Mouse (Mus musculus): ENCODE measurements around the gene Gtse1.

Gene Gtse1

GRCm38 (mm10) chr15:85867696-85868095 lies 8.2 kb downstream of the Gtse1 start:
- in situ Hi-C loops (cut with MboI, MseI), result loop anchor here in 1 of 2 experiments (25.0 kb wide), 1 partner anchor 255 kb away; no protein-coding TSS in a partner anchor

- in situ Hi-C loops (cut with MboI, MseI), result no loop called here
Measured at GRCm38 (mm10) chr15:85877336-85877735, 17.8 kb downstream of the Gtse1 start.

- in situ Hi-C loops (cut with MboI, MseI), result no loop called here
Measured at GRCm38 (mm10) chr15:85878848-85879497, 19.4 kb downstream of the Gtse1 start, which contains the start of gene Trmu. Gene Trmu (plus strand): TSS chr15:85879312.

- in situ Hi-C loops (cut with MboI, MseI), result no loop called here
Measured at GRCm38 (mm10) chr15:85879498-85879895, 20.0 kb downstream of the Gtse1 start.

- in situ Hi-C loops (cut with MboI, MseI), result no loop called here
Measured at GRCm38 (mm10) chr15:85885606-85886005, 26.1 kb downstream of the Gtse1 start.

- in situ Hi-C loops (cut with MboI, MseI), result no loop called here
Measured at GRCm38 (mm10) chr15:85889235-85889634, 29.7 kb downstream of the Gtse1 start.

GRCm38 (mm10) chr15:85891971-85892370 lies 32.4 kb downstream of the Gtse1 start:
- in situ Hi-C loops (cut with MboI, MseI), result no loop called here

GRCm38 (mm10) chr15:85892498-85893118 lies 33.1 kb downstream of the Gtse1 start:
- in situ Hi-C loops (cut with MboI, MseI), result no loop called here

- in situ Hi-C loops (cut with MboI, MseI), result no loop called here
Measured at GRCm38 (mm10) chr15:85893871-85894270, 34.3 kb downstream of the Gtse1 start.

- in situ Hi-C loops (cut with MboI, MseI), result no loop called here
Measured at GRCm38 (mm10) chr15:85896284-85896683, 36.7 kb downstream of the Gtse1 start.

GRCm38 (mm10) chr15:85897113-85897512 lies 37.6 kb downstream of the Gtse1 start:
- in situ Hi-C loops (cut with MboI, MseI), result no loop called here

GRCm38 (mm10) chr15:85899396-85899795 lies 39.9 kb downstream of the Gtse1 start:
- in situ Hi-C loops (cut with MboI, MseI), result no loop called here

- in situ Hi-C loops (cut with MboI, MseI), result no loop called here
Measured at GRCm38 (mm10) chr15:85900318-85900717, 40.8 kb downstream of the Gtse1 start.

- in situ Hi-C loops (cut with MboI, MseI), result no loop called here
Measured at GRCm38 (mm10) chr15:85900801-85901200, 41.3 kb downstream of the Gtse1 start.

GRCm38 (mm10) chr15:85902505-85902904 lies 43.0 kb downstream of the Gtse1 start:
- in situ Hi-C loops (cut with MboI, MseI), result no loop called here

GRCm38 (mm10) chr15:85903826-85904225 lies 44.3 kb downstream of the Gtse1 start:
- in situ Hi-C loops (cut with MboI, MseI), result no loop called here

GRCm38 (mm10) chr15:85908660-85909491 lies 49.3 kb downstream of the Gtse1 start:
- in situ Hi-C loops (cut with MboI, MseI), result loop anchor here in 1 of 2 experiments (5.0 kb wide), 1 partner anchor 133 kb away; no protein-coding TSS in a partner anchor

- in situ Hi-C loops (cut with MboI, MseI), result loop anchor here in 1 of 2 experiments (5.0 kb wide), 1 partner anchor 133 kb away; no protein-coding TSS in a partner anchor
Measured at GRCm38 (mm10) chr15:85909492-85909829, 49.9 kb downstream of the Gtse1 start.

GRCm38 (mm10) chr15:85909931-85910330 lies 50.4 kb downstream of the Gtse1 start:
- in situ Hi-C loops (cut with MboI, MseI), result loop anchor here (5.0 kb wide), 4 partner anchors 127 to 222 kb away; no protein-coding TSS in a partner anchor

GRCm38 (mm10) chr15:85913605-85914004 lies 54.1 kb downstream of the Gtse1 start:
- in situ Hi-C loops (cut with MboI, MseI), result loop anchor here (5.0 kb wide), 3 partner anchors 124 to 219 kb away; no protein-coding TSS in a partner anchor

- in situ Hi-C loops (cut with MboI, MseI), result no loop called here
Measured at GRCm38 (mm10) chr15:85919191-85919891, 59.8 kb downstream of the Gtse1 start.

- in situ Hi-C loops (cut with MboI, MseI), result no loop called here
Measured at GRCm38 (mm10) chr15:85919892-85920248, 60.3 kb downstream of the Gtse1 start.
